Mouse (Mus musculus): Measurements from ENCODE around the gene Slamf1. TPM values are rescaled to one million over a fixed set of nuclear protein-coding genes. Genes with fewer than 3 reads are reported as not detected.

Slamf1 gene
- under 1 TPM; 0.18 to 0.63 (median 0.35) TPM for total RNA-seq (2022)

DNA sequence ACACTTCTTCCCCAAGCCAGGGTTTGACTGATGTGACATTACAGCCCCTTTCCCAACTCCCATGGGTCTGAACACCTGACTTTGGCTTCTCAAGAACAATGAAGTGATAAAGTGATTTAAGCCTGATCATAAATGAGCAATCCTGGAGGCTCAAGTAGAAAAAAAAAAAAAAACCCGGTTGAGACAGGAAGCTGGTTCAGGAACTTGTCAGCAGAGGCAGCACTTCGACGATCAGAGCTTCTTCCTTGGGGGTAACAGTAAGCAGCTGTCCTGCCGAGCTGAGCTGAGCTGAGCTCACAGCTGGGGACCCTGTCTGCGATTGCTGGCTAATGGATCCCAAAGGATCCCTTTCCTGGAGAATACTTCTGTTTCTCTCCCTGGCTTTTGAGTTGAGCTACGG, at the start of gene Slamf1:
TSS of gene Slamf1 (plus strand) at position 230 of the 400 bp plus-strand sequence.
- DNase-seq (ENCODE audit: low spot score in 2 of 2) = no peak

- no peak for DNase-seq (ENCODE audit: low spot score in 2 of 2)
Measured at GRCm38 (mm10) chr1:171731195-171731594, 35.7 kb upstream of the Slamf1 start.

DNA sequence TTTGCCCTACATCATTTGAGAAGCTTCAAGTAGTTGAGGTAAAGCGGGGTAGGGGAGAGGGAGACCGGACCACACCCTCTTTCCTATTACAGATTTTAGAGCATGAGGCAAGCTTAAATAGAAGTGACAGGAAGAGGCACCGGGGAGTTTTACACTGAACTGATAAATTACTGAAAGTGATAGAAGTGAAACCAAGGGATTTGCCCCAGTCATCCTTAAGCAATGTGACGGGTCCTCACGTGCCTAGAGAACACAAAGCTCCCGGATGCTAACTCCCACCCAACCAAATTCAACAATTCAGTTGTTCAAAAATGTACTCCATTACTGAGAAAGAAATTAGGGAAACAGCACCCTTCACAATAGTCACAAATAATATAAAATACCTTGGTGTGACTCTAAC, 32.0 kb upstream of the Slamf1 start:
- DNase-seq (ENCODE audit: low spot score in 2 of 2) = no peak

DNA sequence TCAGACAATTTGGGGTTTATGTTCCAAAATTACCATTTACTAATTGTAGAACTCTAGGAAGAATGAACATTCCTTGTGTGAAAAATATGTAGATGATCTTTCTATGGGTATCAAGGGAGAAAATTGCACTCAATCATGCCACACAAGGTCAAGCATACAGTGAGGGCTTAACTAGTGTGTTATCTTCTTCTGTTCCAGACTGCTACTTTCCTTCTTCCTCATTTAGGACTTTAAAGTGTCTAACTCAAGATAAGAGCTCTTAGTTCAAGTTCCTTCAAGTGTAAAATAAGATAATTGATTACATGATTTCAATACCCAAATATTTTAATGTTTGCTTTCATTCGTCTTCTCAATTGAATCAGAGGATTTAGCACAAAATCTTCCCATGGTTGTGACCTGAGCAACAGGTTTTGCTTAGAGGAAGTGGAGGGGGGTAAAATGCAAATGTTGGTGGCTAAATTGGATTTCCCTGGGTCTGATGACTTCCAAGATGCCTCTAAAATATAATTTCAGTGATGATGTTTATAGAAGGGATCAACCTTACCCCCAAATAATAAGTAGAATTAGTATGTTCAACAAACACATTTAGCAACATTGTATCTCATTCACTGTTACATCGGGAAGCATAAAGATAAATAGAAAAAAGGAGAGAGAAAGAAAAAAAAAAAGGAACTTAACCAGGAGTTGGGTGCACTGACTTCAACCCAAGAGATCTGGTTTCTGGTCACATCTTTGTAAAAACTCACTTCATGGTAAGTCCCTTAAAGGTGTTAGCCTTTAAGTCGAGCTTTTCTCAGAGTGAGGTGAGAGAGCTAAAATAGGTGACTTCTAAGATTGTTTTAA, 18.6 kb upstream of the Slamf1 start:
- no peak for DNase-seq (ENCODE audit: low spot score in 2 of 2)

DNA sequence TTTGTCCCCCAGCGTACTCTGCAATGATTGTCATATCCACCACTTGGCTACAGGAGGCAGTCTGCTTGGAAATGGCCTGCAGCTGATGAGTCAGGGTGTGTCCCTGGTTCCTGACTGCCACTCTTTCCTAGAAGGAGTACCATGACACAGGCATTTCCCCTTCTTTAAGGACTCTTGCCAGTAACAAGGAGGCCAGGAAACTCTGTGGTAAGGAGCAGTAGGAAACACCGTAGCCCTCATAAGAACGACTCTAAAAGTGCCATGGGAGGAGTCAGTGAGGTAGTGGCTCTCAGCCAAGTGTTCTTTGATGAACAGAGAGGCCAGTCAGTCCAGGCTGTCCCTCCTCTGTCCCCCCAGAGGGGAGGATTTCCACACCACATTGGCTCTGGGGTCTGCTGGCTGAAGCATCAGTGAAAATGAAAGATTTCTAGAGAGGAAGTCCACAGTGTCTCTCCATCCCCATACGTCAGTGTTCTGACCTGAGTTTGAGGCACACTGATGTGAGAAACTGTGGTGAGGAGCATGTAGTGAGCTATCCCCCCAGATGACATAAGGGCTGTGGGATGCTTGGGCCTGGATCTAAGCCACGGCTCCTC, 5.0 kb upstream of the Slamf1 start:
- DNase-seq (ENCODE audit: low spot score in 2 of 2) = no peak

DNA sequence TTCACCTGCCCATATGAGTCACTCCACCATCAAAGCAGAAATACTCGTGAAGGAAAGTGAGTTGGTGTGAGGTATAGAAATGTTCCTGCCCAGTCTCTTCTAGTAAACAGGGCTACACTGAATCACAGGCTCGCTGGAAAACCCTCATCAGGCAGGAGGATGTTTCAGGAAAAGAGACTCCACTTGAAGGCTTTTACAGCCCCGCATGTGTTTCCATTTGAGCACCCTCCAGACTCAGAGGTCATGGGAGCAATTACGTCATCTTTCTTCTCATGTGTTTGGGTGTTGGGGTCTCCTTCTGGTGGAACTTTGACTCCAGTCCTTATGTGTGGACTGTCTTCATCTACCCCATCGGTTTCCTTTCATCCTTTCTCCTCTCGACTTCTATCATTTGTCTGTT, 4.1 kb downstream of the Slamf1 start:
- no peak for DNase-seq (ENCODE audit: low spot score in 2 of 2)

- no peak for DNase-seq (ENCODE audit: low spot score in 2 of 2)
Measured at GRCm38 (mm10) chr1:171772121-171772735, 5.3 kb downstream of the Slamf1 start.

- no peak for DNase-seq (ENCODE audit: low spot score in 2 of 2)
Measured at GRCm38 (mm10) chr1:171773232-171773989, 6.5 kb downstream of the Slamf1 start.

GRCm38 (mm10) chr1:171774266-171774665, 7.3 kb downstream of the Slamf1 start:
- no peak for DNase-seq (ENCODE audit: low spot score in 2 of 2)

- no peak for DNase-seq (ENCODE audit: low spot score in 2 of 2)
Measured at GRCm38 (mm10) chr1:171774678-171775077, 7.8 kb downstream of the Slamf1 start.

DNA sequence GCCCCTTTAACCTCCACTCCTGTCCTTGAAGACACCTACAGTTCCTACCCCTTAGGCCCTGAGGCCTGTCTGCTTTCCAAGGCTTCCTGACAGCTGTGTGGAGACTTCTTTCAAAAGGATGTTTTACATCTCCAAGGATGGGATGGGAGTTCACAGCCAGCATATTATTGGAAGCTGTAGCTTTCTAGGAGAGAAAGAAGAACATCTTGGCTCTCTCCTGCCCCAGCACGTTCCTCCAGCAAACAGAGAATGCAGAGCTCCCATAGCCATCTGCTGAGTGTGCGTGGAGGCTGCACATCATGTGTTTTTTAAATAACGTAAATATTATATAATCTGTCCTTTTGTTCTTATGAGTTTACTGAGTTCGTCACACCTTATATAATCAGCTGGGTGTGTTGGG, 8.9 kb downstream of the Slamf1 start:
- peak in 1 of 2 experiments; percentile 54 for DNase-seq (ENCODE audit: low spot score in 2 of 2)

- no peak for DNase-seq (ENCODE audit: low spot score in 2 of 2)
Measured at GRCm38 (mm10) chr1:171777026-171777425, 10.1 kb downstream of the Slamf1 start.

DNA sequence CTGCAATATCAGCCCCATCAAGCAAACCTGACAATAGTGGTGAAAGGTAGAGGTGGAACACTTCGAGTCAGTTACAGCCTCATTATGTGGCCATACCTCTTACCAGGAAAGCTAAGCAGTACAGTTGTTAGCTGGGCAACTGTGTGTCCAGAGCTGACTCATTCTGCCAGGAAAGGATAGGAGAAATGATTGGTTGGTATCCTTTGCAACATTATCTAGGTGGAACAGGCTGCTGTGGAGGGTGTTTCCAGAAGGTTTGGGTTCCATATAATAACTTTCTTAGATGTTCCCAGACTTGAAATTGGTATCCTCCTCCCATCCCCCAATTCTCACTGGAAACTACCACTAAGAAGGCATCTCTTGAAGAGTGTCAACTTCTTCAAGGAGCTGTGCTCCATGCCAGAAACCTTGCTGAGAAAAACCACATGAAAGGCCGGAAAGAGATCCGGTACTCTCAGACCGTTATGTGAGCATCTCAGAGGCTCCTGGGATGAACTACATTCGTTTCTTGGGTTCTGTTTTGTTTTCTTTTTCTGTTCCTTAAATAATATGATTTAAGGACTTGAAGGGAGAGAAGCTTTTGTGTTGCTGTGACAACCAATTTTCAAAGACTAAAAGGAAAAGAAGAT, 15.5 kb downstream of the Slamf1 start:
- no peak for DNase-seq (ENCODE audit: low spot score in 2 of 2)

DNA sequence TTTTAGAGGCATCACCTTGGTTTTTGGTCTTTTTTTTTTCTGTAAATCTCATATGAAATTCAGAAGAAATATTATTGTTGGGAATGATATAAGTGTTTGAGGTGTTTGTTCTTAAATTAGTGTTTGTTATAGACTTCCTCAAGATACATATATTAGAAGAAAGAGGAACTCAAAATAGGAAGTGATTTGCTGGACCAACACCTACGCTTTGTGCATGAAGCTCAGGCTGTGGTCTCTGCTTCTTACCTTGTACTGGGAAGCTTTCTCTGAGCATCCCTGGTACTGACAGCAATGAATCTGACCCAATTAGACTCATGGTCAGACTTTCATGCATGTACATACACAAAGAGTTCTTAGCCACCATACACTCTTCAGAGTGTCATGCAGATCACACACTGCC, 18.9 kb downstream of the Slamf1 start:
- no peak for DNase-seq (ENCODE audit: low spot score in 2 of 2)

- no peak for DNase-seq (ENCODE audit: low spot score in 2 of 2)
Measured at GRCm38 (mm10) chr1:171787281-171788015, 20.5 kb downstream of the Slamf1 start.

DNA sequence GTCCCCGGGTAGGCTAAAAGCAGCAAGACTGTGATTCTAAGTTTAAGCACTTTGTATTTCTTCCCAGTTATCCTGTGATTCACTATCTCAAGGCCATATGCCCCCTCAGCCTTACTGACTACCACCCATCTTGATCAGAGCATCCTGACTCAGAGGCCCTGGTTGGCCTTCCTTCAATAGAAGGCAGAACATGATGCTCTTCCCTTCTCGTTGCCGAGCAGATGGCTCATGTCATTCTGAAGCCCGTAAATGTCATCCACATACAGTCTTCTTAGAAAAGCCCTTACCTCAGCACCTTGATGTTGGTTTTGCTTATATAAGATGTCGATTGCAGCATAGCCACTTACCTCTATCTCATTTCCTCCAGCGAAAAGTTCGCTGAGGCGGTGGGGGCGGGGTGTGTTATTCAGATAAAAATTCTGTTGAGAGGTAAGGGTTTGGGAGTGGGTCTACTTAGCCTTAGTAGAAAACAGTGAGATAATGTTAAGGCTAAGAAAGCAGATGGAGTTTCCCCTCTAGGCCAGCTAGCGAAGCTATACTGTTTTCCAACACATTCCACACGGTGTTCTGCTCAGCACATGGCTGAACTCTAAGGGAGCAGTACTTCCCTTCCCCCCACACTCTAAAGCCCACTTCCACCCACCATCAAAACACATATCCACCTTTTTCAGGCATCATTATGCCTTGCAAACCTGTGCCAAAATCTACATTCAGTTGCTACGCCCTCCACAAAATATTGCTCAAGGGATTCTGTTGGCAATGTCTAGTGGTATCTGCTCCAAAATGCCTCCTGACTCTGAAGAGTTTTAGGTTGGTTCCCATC, 21.7 kb downstream of the Slamf1 start:
- peak in 1 of 2 experiments; percentile 67 for DNase-seq (ENCODE audit: low spot score in 2 of 2)

GRCm38 (mm10) chr1:171789407-171789806, 22.5 kb downstream of the Slamf1 start:
- no peak for DNase-seq (ENCODE audit: low spot score in 2 of 2)

DNA sequence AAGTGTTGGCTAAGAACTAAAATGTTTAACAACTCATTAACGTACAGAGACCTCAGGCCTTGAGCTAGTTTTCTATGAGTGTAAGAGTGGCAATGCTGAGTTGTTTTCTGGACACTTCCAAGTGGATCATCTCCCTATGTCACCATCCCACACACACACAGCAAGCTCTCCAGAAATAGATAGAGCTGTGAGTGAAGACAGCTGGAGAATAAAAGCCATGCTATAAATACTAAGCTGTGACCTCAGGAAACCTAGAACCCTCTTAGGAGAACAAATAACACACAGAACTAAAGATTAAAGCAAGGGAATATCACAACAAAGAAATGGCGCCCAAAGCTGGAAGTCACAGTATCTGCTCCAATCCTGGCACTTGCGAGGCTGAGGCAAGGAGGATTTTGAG, 24.6 kb downstream of the Slamf1 start:
- DNase-seq (ENCODE audit: low spot score in 2 of 2) = peak in 1 of 2 experiments; percentile 55

GRCm38 (mm10) chr1:171796185-171796584, 29.3 kb downstream of the Slamf1 start:
- no peak for DNase-seq (ENCODE audit: low spot score in 2 of 2)

- DNase-seq (ENCODE audit: low spot score in 2 of 2) = no peak
Measured at GRCm38 (mm10) chr1:171797840-171798239, 30.9 kb downstream of the Slamf1 start.
